Mouse (Mus musculus) limb, embryonic 13.5 days (tissue): ENCODE measurements at regions not wholly inside any gene's neighbourhood (a gene's known extent, or its start where the extent isn't known, plus 50 kb on each side); places are given as distances from the start of the nearest gene placed in this dataset.

Experiments
- ATAC-seq: fragments of 200-750 bp; cut with Nextera tagmentation; 2 replicates; pipeline ENCODE4 v1.8.0; 2017; ENCODE audit warnings: low read depth, moderate number of reproducible peaks, moderate TSS enrichment; ENCODE audit not compliant: low FRiP score
- H3K27ac ChIP-seq: fragments of 300-500 bp; sonication (generic); 2 replicates; pipeline ENCODE4 v1.5.1; 2015; ENCODE audit warnings: inconsistent platforms, mild to moderate bottlenecking, moderate library complexity
- H3K27me3 ChIP-seq: fragments of 300-500 bp; sonication (generic); 2 replicates; pipeline ENCODE4 v1.6.1; 2015; ENCODE audit warnings: mild to moderate bottlenecking, inconsistent platforms
- H3K36me3 ChIP-seq: fragments of 300-500 bp; sonication (generic); 2 replicates; pipeline ENCODE4 v1.6.1; 2015; ENCODE audit warnings: inconsistent platforms, mild to moderate bottlenecking, moderate library complexity
- H3K4me1 ChIP-seq: fragments of 300-500 bp; sonication (generic); 2 replicates; pipeline ENCODE4 v1.6.1; 2015; ENCODE audit warnings: inconsistent platforms
- H3K4me2 ChIP-seq: fragments of 300-500 bp; sonication (generic); replicated peaks from 2 replicates; pipeline ENCODE4 v1.6.1; 2015; ENCODE audit warnings: inconsistent platforms, mild to moderate bottlenecking, moderate library complexity
- H3K4me3 ChIP-seq: fragments of 300-500 bp; sonication (generic); 2 replicates; pipeline ENCODE4 v1.5.1; 2015; ENCODE audit warnings: moderate library complexity, mild to moderate bottlenecking, inconsistent platforms
- H3K9ac ChIP-seq: fragments of 300-500 bp; sonication (generic); 2 replicates; pipeline ENCODE4 v1.6.1; 2015; ENCODE audit warnings: mild to moderate bottlenecking, inconsistent platforms
- H3K9me3 ChIP-seq: fragments of 300-500 bp; sonication (generic); 2 replicates; pipeline ENCODE4 v1.6.1; 2016; ENCODE audit warnings: inconsistent platforms
- WGBS: fragments of 180-500 bp; shearing (Covaris S2); methylation state at CpG from one replicate; pipeline ENCODE4 v1.1.7; 2015; 5-methylcytosine and 5-hydroxymethylcytosine counted together

- Histone ChIP-seq H3K4me3 (no peak overlapping the region), H3K4me2 (peak overlapping the region; percentile 45), H3K27ac (no peak overlapping the region), H3K36me3 (no peaks in the 10 kb centered on the region), H3K9me3 (no peaks in the 10 kb centered on the region), H3K27me3 (0 out of 2 replicates have a peak, but pooled peaks cover 4% of the 10 kb centered on the region), H3K9ac (no peak overlapping the region), H3K4me1 (peaks cover 16% of the 10 kb centered on the region)
- WGBS = 33% methylated on average over 10 of the region's 10 CpGs
- peak; percentile 66 for ATAC-seq
Measured at GRCm38 (mm10) chr5:119944371-119944770, 111.9 kb downstream of the Tbx5 start.

GRCm38 (mm10) chr5:119948399-119948798, 115.9 kb downstream of the Tbx5 start:
- Histone ChIP-seq H3K4me2 (no peak overlapping the region), H3K27me3 (no peaks in the 10 kb centered on the region), H3K4me1 (peaks cover 16% of the 10 kb centered on the region), H3K9me3 (no peaks in the 10 kb centered on the region), H3K9ac (no peak overlapping the region), H3K36me3 (no peaks in the 10 kb centered on the region), H3K4me3 (no peak overlapping the region), H3K27ac (no peak overlapping the region)
- ATAC-seq = no peak
- 75% methylated on average over 4 of the region's 4 CpGs for WGBS

- H3K9ac ChIP-seq = no peak overlapping the region
- no peaks in the 10 kb centered on the region for H3K36me3 ChIP-seq
- H3K27me3 ChIP-seq = no peaks in the 10 kb centered on the region
- H3K4me2 ChIP-seq = no peak overlapping the region
- H3K4me1 ChIP-seq = peaks cover 20% of the 10 kb centered on the region
- H3K9me3 ChIP-seq = no peaks in the 10 kb centered on the region
- ATAC-seq = no peak
- WGBS = 89% methylated on average over 2 of the region's 2 CpGs
- no peak overlapping the region for H3K4me3 ChIP-seq
- no peak overlapping the region for H3K27ac ChIP-seq
Measured at GRCm38 (mm10) chr5:119952085-119952484, 119.6 kb downstream of the Tbx5 start.

- H3K27me3 ChIP-seq = no peaks in the 10 kb centered on the region
- H3K36me3 ChIP-seq = no peaks in the 10 kb centered on the region
- H3K27ac ChIP-seq = no peak overlapping the region
- WGBS = 78% methylated on average over 5 of the region's 5 CpGs
- H3K4me2 ChIP-seq = no peak overlapping the region
- H3K9me3 ChIP-seq = no peaks in the 10 kb centered on the region
- no peak for ATAC-seq
- H3K9ac ChIP-seq = no peak overlapping the region
- peaks cover 21% of the 10 kb centered on the region for H3K4me1 ChIP-seq
- H3K4me3 ChIP-seq = no peak overlapping the region
Measured at GRCm38 (mm10) chr5:119953189-119953588, 120.7 kb downstream of the Tbx5 start.

- Histone ChIP-seq H3K9me3 (no peaks in the 10 kb centered on the region), H3K4me3 (no peak overlapping the region), H3K36me3 (no peaks in the 10 kb centered on the region), H3K9ac (no peak overlapping the region), H3K27ac (peak overlapping the region; percentile 83), H3K4me2 (peak overlapping the region; percentile 27; the same call in 1 of the 2 replicates), H3K27me3 (no peaks in the 10 kb centered on the region), H3K4me1 (peaks cover 29% of the 10 kb centered on the region)
- 36% methylated on average over 14 of the region's 14 CpGs for WGBS
- ATAC-seq = peak; percentile 72
Measured at GRCm38 (mm10) chr5:119953811-119954566, 121.5 kb downstream of the Tbx5 start.

GRCm38 (mm10) chr5:119958942-119959341, 126.5 kb downstream of the Tbx5 start:
- Histone ChIP-seq H3K36me3 (no peaks in the 10 kb centered on the region), H3K4me2 (peak overlapping the region; percentile 43), H3K27me3 (peaks cover 28% of the 10 kb centered on the region), H3K4me1 (peaks cover 30% of the 10 kb centered on the region), H3K9ac (no peak overlapping the region), H3K4me3 (no peak overlapping the region), H3K9me3 (no peaks in the 10 kb centered on the region), H3K27ac (no peak overlapping the region)
- ATAC-seq = no peak
- 11% methylated on average over 14 of the region's 14 CpGs for WGBS

- Histone ChIP-seq H3K27ac (no peak overlapping the region), H3K9ac (no peak overlapping the region), H3K4me1 (peaks cover 15% of the 10 kb centered on the region), H3K36me3 (no peaks in the 10 kb centered on the region), H3K4me2 (no peak overlapping the region), H3K9me3 (no peaks in the 10 kb centered on the region), H3K4me3 (no peak overlapping the region), H3K27me3 (peaks cover 37% of the 10 kb centered on the region)
- no peak for ATAC-seq
- WGBS = 44% methylated on average over 3 of the region's 3 CpGs
Measured at GRCm38 (mm10) chr5:119964751-119965150, 132.3 kb downstream of the Tbx5 start.

- Histone ChIP-seq H3K9me3 (no peaks in the 10 kb centered on the region), H3K4me2 (no peak overlapping the region), H3K9ac (no peak overlapping the region), H3K4me1 (peaks cover 18% of the 10 kb centered on the region), H3K27ac (no peak overlapping the region), H3K4me3 (no peak overlapping the region), H3K27me3 (peaks cover 15% of the 10 kb centered on the region), H3K36me3 (no peaks in the 10 kb centered on the region)
- WGBS = 90% methylated on average over 16 of the region's 16 CpGs
- no peak for ATAC-seq
Measured at GRCm38 (mm10) chr5:119971286-119971685, 138.8 kb downstream of the Tbx5 start.

GRCm38 (mm10) chr5:119972802-119973437, 140.5 kb downstream of the Tbx5 start:
- Histone ChIP-seq H3K4me3 (peak overlapping the region; percentile 29), H3K4me2 (peak overlapping the region; percentile 58), H3K27me3 (peaks cover 12% of the 10 kb centered on the region), H3K36me3 (no peaks in the 10 kb centered on the region), H3K9ac (no peak overlapping the region), H3K9me3 (no peaks in the 10 kb centered on the region), H3K27ac (no peak overlapping the region), H3K4me1 (peaks cover 24% of the 10 kb centered on the region)
- peak; percentile 62 for ATAC-seq
- 18% methylated on average over 24 of the region's 24 CpGs for WGBS

GRCm38 (mm10) chr5:119978096-119978715, 138.1 kb upstream of the Rbm19 start:
- Histone ChIP-seq H3K27ac (no peak overlapping the region), H3K9ac (no peak overlapping the region), H3K27me3 (peaks cover 8% of the 10 kb centered on the region), H3K4me1 (peaks cover 40% of the 10 kb centered on the region), H3K4me3 (no peak overlapping the region), H3K9me3 (no peaks in the 10 kb centered on the region), H3K4me2 (peak overlapping the region; percentile 31; the same call in 1 of the 2 replicates), H3K36me3 (no peaks in the 10 kb centered on the region)
- no peak for ATAC-seq
- 22% methylated on average over 10 of the region's 10 CpGs for WGBS

- no peak overlapping the region for H3K4me2 ChIP-seq
- H3K9me3 ChIP-seq = no peaks in the 10 kb centered on the region
- H3K27me3 ChIP-seq = no peaks in the 10 kb centered on the region
- WGBS = 47% methylated on average over 18 of the region's 18 CpGs
- H3K9ac ChIP-seq = no peak overlapping the region
- no peak overlapping the region for H3K27ac ChIP-seq
- no peak overlapping the region for H3K4me3 ChIP-seq
- no peak; the same call in 1 of the 2 replicates for ATAC-seq
- no peaks in the 10 kb centered on the region for H3K36me3 ChIP-seq
- H3K4me1 ChIP-seq = peaks cover 39% of the 10 kb centered on the region
Measured at GRCm38 (mm10) chr5:119981111-119981807, 135.0 kb upstream of the Rbm19 start.

GRCm38 (mm10) chr5:119984206-119984605, 132.1 kb upstream of the Rbm19 start:
- H3K4me3 ChIP-seq = no peak overlapping the region
- H3K27ac ChIP-seq = no peak overlapping the region
- H3K36me3 ChIP-seq = no peaks in the 10 kb centered on the region
- peaks cover 24% of the 10 kb centered on the region for H3K4me1 ChIP-seq
- H3K9me3 ChIP-seq = no peaks in the 10 kb centered on the region
- H3K4me2 ChIP-seq = no peak overlapping the region
- 61% methylated on average over 7 of the region's 7 CpGs for WGBS
- no peak for ATAC-seq
- no peaks in the 10 kb centered on the region for H3K27me3 ChIP-seq
- H3K9ac ChIP-seq = no peak overlapping the region
